Mouse (Mus musculus) midbrain, embryonic 15.5 days (tissue): ENCODE measurements around the gene Gm20388. TPM values are rescaled to one million over a fixed set of nuclear protein-coding genes. Genes with fewer than 3 reads are reported as not detected.
"Not testable (repeated sequence)": the region's sequence is repeated elsewhere in the genome, so short reads cannot be mapped to it uniquely, and the experiment has no call there.

Source experiments
- ATAC-seq: fragments of 200-750 bp; cut with Nextera tagmentation; replicated peaks from 2 replicates; pipeline ENCODE4 v1.8.0; 2017; ENCODE audit warnings: moderate TSS enrichment
- H3K27ac ChIP-seq: fragments of 300-500 bp; sonication (generic); 2 replicates; pipeline ENCODE4 v1.5.1; 2015; ENCODE audit warnings: mild to moderate bottlenecking, inconsistent platforms
- H3K27me3 ChIP-seq: fragments of 300-500 bp; sonication (generic); replicated peaks from 2 replicates; pipeline ENCODE4 v1.6.1; 2015; ENCODE audit warnings: inconsistent platforms
- H3K36me3 ChIP-seq: fragments of 300-500 bp; sonication (generic); replicated peaks from 2 replicates; pipeline ENCODE4 v1.6.1; 2015; ENCODE audit warnings: inconsistent platforms
- H3K4me1 ChIP-seq: fragments of 300-500 bp; sonication (generic); 2 replicates; pipeline ENCODE4 v1.6.1; 2015; ENCODE audit warnings: inconsistent platforms
- H3K4me2 ChIP-seq: fragments of 300-500 bp; sonication (generic); 2 replicates; pipeline ENCODE4 v1.6.1; 2015; ENCODE audit warnings: inconsistent platforms, mild to moderate bottlenecking, moderate library complexity
- H3K4me3 ChIP-seq: fragments of 300-500 bp; sonication (generic); 2 replicates; pipeline ENCODE4 v1.5.1; 2015; ENCODE audit warnings: mild to moderate bottlenecking, inconsistent platforms
- H3K9ac ChIP-seq: fragments of 300-500 bp; sonication (generic); 2 replicates; pipeline ENCODE4 v1.6.1; 2015; ENCODE audit warnings: mild to moderate bottlenecking, inconsistent platforms
- H3K9me3 ChIP-seq: fragments of 300-500 bp; sonication (generic); 2 replicates; pipeline ENCODE4 v1.6.1; 2016; ENCODE audit warnings: inconsistent platforms
- WGBS: fragments of 180-500 bp; shearing (Covaris S2); methylation state at CpG from one replicate; pipeline ENCODE4 v1.1.7; 2015; ENCODE audit warnings: mixed read lengths; 5-methylcytosine and 5-hydroxymethylcytosine counted together
- polyA plus RNA-seq: library from polyadenylated mRNA; unstranded; fragments of >200 nt; fragmentation: Nextera tagmentation; extraction: Ambion mirVana; gene quantifications from 2 replicates; pipeline ENCODE4 v1.2.1, GENCODE M21; 2015

Gm20388 gene
- polyA plus RNA-seq, 1 experiment from 2014 or later = 5.6 TPM

DNA sequence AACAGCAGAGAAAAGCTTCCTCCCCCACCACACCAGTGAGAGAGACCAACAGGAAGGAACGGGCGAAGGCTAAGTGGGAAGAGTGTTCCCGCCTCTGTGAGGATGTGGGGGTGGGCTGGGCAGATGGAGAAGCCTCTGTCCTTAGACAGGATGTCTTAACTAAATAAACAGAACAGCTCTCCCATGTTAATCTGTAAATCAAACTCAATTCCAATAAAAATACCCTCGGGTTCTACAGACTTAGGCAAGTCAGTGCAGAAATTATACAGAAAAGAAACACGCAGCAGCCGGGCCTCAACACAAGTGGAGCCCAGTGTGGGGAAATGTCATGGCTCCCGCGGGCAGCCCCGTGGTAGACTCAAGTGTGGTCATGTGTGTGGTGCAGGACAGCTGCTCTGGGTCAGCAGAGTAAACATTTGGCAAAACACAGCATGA, 3240.1 kb downstream of the Gm20388 start:
- Histone ChIP-seq H3K4me3 (no peak overlapping the region), H3K36me3 (no peaks in the 10 kb centered on the region), H3K9me3 (no peaks in the 10 kb centered on the region), H3K9ac (no peak overlapping the region), H3K27me3 (no peaks in the 10 kb centered on the region), H3K4me2 (no peak overlapping the region), H3K4me1 (no peaks in the 10 kb centered on the region), H3K27ac (no peak overlapping the region)
- ATAC-seq = no peak
- 72% methylated on average over 9 of the region's 9 CpGs for WGBS

DNA sequence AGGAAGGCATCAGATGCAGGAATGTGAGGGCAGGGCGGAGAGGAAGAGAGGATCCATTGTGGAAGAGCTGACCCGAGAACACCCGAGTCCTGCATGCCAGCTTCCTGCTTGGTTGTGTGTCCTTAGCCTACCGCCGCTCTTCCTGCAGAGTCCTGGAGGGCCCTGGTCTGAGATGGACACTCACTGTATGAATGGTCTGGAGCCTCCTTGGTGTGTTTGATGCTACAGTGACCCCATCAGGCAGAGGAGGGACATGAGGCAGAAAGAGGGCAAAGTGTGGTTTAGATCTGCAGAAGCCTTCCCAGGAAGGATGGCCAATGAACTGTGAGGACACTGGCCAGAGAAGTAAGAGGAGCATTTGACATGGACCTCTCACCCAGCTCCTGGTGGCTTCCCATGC, 3244.5 kb downstream of the Gm20388 start:
- ATAC-seq = no peak
- H3K27ac ChIP-seq = no peak overlapping the region
- no peak overlapping the region for H3K9ac ChIP-seq
- no peaks in the 10 kb centered on the region for H3K27me3 ChIP-seq
- no peaks in the 10 kb centered on the region for H3K9me3 ChIP-seq
- no peaks in the 10 kb centered on the region for H3K4me1 ChIP-seq
- H3K36me3 ChIP-seq = no peaks in the 10 kb centered on the region
- no peak overlapping the region for H3K4me3 ChIP-seq
- H3K4me2 ChIP-seq = no peak overlapping the region
- 78% methylated on average over 5 of the region's 5 CpGs for WGBS

DNA sequence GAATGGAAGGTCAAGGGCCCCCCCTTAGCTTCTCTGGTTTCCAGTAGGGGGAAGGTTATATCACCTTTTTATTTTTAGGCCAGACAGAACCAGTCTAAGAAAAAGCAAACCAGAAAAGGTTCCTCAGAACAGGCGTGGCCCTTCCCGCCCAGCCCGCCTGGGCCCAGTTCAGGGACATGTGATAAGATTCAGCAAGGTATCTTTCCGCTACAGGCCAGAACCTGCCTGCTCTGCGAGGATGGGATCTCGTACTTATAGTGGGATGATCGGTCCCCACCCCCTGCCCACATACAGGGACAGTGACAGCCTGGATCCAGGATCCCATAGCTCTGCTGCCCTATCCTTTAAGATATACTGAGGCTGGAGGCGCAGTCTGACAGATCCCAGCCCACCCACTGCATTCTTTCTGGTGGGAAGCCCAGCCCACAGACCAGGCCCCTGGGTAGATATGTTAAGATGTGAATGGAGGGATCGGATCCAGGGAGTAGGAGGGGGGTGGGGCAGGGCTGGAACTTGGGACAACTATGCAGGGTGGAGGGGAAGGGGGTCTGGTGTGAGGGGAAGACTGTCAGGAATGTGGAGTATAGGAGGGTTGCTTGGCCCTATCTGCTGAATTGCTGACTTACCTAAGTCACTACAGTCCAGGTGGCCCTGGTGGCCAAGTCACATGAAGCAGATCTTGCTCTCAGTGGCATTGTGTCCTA, 3245.6 kb downstream of the Gm20388 start:
- H3K4me2 ChIP-seq = no peak overlapping the region
- no peaks in the 10 kb centered on the region for H3K27me3 ChIP-seq
- no peak overlapping the region for H3K4me3 ChIP-seq
- ATAC-seq = no peak
- no peaks in the 10 kb centered on the region for H3K4me1 ChIP-seq
- H3K9me3 ChIP-seq = no peaks in the 10 kb centered on the region
- WGBS = 83% methylated on average over 9 of the region's 9 CpGs
- no peaks in the 10 kb centered on the region for H3K36me3 ChIP-seq
- no peak overlapping the region for H3K9ac ChIP-seq
- no peak overlapping the region for H3K27ac ChIP-seq

DNA sequence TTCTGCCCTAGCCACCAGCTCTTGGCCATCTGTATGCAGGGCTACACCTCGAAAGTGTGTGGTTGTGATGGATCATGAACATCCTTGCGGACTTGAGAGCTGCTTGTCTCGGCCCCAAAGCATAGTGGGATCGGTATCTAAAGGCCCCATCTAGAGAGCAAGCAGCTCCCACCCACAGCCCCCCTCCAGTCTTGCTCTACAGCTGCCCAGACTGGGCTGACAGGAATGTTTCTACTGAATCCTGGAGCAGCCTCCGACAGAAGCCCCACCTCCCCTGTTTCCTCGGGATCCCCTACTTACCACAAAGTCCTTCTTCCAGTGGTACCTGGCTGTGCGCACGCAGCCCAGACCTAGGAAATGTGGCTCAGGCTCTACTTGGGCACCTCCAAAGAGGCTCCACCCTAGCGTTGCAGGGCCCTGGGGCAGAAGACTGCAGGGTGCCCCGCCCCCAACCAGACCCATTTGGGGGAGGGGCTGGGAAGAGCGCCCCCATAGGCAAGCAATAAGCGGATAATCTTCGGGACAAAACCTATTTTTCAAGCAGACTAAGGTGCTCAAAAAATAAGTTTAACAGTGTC, 3247.3 kb downstream of the Gm20388 start, which contains the start of gene Sult5a1:
Gene Sult5a1, minus strand, starts transcription at position 428 of the 578 bp plus-strand sequence.
- no peaks in the 10 kb centered on the region for H3K27me3 ChIP-seq
- H3K9ac ChIP-seq = no peak within 1 kb of the TSS
- H3K9me3 ChIP-seq = no peaks in the 10 kb centered on the region
- H3K27ac ChIP-seq = no peak within 1 kb of the TSS
- peak within 1 kb of the TSS; percentile 7; the same call in 1 of the 2 replicates for H3K4me2 ChIP-seq
- WGBS = 34% methylated on average over 13 of the region's 13 CpGs
- no peaks in the 10 kb centered on the region for H3K36me3 ChIP-seq
- no peak within 1 kb of the TSS for H3K4me3 ChIP-seq
- no peak for ATAC-seq
- no peaks in the 10 kb centered on the region for H3K4me1 ChIP-seq

DNA sequence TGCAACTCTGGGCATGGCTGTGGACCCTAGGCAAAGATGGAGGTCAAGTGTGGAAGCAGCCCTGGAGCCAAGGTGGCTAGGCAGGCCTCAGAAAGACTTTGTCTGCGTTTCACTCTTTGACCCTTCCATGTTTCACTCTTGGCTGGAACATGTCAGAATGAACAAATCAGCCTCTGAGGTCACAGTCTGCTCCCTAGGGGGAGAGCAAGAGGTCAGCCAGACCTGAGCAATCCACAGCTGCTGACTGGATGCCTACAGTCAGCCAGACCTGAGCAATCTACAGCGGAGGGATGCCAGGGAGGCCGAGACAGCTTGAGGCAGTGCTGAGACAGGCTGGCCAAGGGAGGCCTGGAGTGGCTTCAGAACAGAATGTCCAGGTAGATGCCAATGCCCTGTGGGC, 3270.8 kb downstream of the Gm20388 start:
- no peak for ATAC-seq
- H3K4me1 ChIP-seq = no peaks in the 10 kb centered on the region
- H3K4me2 ChIP-seq = no peak overlapping the region
- H3K9me3 ChIP-seq = no peaks in the 10 kb centered on the region
- H3K27ac ChIP-seq = no peak overlapping the region
- H3K4me3 ChIP-seq = no peak overlapping the region
- no peaks in the 10 kb centered on the region for H3K36me3 ChIP-seq
- no peak overlapping the region for H3K9ac ChIP-seq
- no peaks in the 10 kb centered on the region for H3K27me3 ChIP-seq
- WGBS = 69% methylated on average over 3 of the region's 3 CpGs

DNA sequence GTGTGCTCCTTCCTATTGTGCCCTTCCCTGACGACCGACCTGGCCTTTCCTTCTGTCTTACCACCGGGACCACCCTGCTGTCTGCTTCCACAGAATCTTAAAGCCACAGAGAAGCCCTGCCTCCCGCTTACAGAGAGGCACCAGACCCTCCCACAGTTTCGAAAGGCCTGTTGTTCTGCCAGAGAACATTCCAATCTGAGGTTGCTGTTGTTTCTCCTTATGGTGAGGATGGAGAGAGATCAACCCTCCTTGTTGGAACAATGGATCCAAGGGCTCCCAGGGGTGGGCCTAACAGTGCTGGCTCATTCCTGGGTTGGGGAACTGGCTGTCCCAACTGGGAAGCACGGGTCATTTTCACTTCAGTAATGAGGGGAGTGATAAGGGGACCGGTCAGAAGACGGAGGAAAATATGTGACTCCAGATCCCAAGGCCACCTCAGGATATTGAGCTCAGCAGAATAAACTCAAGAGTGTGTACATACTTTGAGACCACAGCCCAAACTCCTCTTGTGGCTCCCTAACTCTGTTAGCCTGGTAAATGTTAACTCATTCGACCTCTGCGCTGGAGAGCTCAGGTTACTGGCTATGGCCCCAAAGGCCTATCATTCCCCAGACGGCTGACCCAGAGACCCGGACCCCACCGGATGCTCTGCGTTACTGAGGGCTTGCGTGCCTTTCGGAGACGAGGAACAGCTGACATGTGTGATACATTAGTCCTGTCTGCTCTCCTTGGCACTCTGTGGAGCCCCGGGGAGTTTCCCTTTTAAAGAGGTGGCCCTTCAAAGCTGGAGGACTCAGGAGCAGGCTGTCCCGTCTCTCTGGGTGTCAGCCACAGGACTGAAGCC, 3275.1 kb downstream of the Gm20388 start, which contains the start of gene Dpep1:
Gene Dpep1, plus strand, starts transcription at position 677 of the 844 bp plus-strand sequence.
- Histone ChIP-seq H3K27ac (no peak within 1 kb of the TSS), H3K4me1 (peaks cover 3% of the 10 kb centered on the region; the same call in 1 of the 2 replicates), H3K4me2 (no peak within 1 kb of the TSS), H3K4me3 (no peak within 1 kb of the TSS), H3K9me3 (no peaks in the 10 kb centered on the region), H3K36me3 (no peaks in the 10 kb centered on the region), H3K27me3 (no peaks in the 10 kb centered on the region), H3K9ac (no peak within 1 kb of the TSS)
- ATAC-seq = no peak
- WGBS = 54% methylated on average over 19 of the region's 19 CpGs

DNA sequence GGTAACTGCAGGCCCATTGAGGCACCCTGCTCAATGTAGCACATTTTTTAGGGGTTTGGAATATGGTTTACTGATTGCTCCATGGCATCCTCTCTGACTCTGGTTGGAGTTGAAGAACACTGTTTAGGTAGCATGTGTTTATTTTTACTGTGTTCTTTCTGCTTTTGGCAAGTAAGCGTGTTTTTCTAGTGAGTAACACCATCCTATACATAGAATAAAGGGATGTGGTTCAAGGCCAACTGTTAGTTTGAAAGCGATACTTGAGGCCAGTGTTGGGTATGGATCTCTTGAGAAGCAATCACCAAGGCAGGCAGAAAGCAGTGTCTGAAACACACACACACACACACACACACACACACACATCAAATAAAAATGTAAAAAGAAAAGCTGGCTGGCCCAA, 3277.4 kb downstream of the Gm20388 start:
- Histone ChIP-seq H3K36me3 (no peaks in the 10 kb centered on the region), H3K4me3 (no peak overlapping the region), H3K4me2 (no peak overlapping the region), H3K27me3 (no peaks in the 10 kb centered on the region), H3K4me1 (peaks cover 3% of the 10 kb centered on the region; the same call in 1 of the 2 replicates), H3K9ac (no peak overlapping the region), H3K27ac (no peak overlapping the region), H3K9me3 (no peaks in the 10 kb centered on the region)
- WGBS = 85% methylated on average over 2 of the region's 2 CpGs
- no peak for ATAC-seq

DNA sequence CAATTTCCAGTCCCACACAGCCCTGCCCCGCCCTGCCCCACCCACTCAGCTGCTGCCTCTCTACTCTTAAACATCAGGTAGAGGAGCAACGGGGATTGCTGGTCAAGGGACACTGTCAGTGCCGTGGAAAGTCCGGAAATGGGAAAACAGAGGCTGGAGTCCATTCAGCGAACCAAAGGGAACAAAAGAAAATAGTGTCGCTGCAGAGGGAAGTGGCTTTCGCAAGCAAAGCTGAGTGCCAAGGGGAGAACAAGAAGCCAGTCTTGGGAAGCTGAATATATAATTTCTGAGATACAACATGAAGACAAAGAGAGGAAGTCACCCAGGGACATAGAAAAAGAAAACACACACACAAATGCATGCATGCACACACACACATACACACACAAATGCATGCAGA, 3278.2 kb downstream of the Gm20388 start:
- no peak overlapping the region for H3K4me2 ChIP-seq
- no peaks in the 10 kb centered on the region for H3K27me3 ChIP-seq
- no peak overlapping the region for H3K27ac ChIP-seq
- WGBS = 74% methylated on average over 7 of the region's 7 CpGs
- no peaks in the 10 kb centered on the region for H3K9me3 ChIP-seq
- no peak overlapping the region for H3K9ac ChIP-seq
- H3K36me3 ChIP-seq = no peaks in the 10 kb centered on the region
- H3K4me1 ChIP-seq = peaks cover 3% of the 10 kb centered on the region; the same call in 1 of the 2 replicates
- no peak for ATAC-seq
- H3K4me3 ChIP-seq = no peak overlapping the region

DNA sequence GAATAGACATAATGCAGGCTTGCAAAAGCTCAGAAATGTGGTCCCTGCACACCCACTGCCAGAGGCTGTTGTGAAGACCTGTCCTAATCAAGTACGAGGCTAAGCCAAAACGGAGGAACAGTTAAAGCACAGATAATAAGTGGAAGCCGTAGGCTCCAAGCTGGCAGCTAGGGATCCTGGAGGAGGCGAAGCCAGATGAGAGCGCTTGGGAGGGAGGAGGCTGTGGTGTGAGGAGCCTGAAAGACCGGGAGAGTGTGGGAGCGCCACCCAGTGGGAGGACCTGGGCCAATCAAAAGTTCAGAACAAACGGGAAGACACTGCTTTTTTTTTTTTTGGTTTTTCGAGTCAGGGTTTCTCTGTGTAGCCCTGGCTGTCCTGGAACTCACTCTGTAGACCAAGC, 3280.0 kb downstream of the Gm20388 start:
- Histone ChIP-seq H3K36me3 (no peaks in the 10 kb centered on the region), H3K4me3 (no peak overlapping the region), H3K27me3 (no peaks in the 10 kb centered on the region), H3K27ac (no peak overlapping the region), H3K4me1 (peaks cover 3% of the 10 kb centered on the region; the same call in 1 of the 2 replicates), H3K4me2 (peak overlapping the region; percentile 10; the same call in 1 of the 2 replicates), H3K9me3 (no peaks in the 10 kb centered on the region), H3K9ac (no peak overlapping the region)
- WGBS = 4% methylated on average over 9 of the region's 9 CpGs
- ATAC-seq = no peak

DNA sequence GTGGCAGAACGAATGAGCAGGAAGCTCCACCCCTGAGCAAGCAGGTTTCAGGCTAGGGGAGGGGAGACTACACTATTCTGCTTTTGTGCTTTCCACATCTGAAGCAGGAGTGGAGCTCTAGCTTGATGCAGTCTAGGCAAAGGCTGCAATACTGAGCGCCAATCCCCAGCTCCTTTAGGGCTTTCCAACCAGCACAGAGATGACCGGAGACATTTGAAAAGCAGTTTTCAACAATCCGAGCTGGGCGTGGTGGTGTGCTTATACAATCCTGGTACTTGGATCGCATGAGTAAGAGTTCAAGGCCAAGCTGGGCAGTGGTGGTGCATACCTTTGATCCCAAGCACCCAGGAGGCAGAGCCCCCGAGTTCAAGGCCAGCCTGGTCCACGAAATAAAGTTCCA, 3281.3 kb downstream of the Gm20388 start:
- no peak for ATAC-seq
- H3K4me1 ChIP-seq = peaks cover 3% of the 10 kb centered on the region; the same call in 1 of the 2 replicates
- no peaks in the 10 kb centered on the region for H3K27me3 ChIP-seq
- no peaks in the 10 kb centered on the region for H3K9me3 ChIP-seq
- no peak overlapping the region for H3K27ac ChIP-seq
- H3K4me3 ChIP-seq = no peak overlapping the region
- H3K9ac ChIP-seq = no peak overlapping the region
- no peaks in the 10 kb centered on the region for H3K36me3 ChIP-seq
- 61% methylated on average over 8 of the region's 8 CpGs for WGBS
- H3K4me2 ChIP-seq = no peak overlapping the region

DNA sequence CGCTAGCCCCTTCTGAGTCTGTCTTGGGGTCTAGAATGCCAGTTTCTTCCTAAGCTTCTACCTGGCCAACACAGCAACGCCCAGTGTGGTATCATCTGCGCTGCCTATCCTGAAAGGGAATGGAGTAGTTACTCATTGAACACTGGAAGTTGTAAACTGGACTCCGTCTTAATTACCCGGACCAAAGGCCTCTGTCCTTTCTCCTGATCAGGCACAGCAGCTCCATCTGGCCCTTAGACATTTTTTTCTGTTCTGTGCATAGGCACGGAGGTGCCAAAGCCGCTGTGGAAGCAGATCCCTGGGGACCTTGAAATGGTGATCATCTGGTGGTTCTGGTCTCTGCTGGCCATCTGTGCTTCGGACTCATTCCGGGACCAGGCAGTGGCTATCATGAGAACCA, 3283.1 kb downstream of the Gm20388 start:
- Histone ChIP-seq H3K4me2 (no peak overlapping the region), H3K9me3 (no peaks in the 10 kb centered on the region), H3K4me1 (peaks cover 3% of the 10 kb centered on the region; the same call in 1 of the 2 replicates), H3K36me3 (no peaks in the 10 kb centered on the region), H3K4me3 (no peak overlapping the region), H3K27ac (no peak overlapping the region), H3K27me3 (no peaks in the 10 kb centered on the region), H3K9ac (no peak overlapping the region)
- 85% methylated on average over 9 of the region's 9 CpGs for WGBS
- ATAC-seq = no peak

DNA sequence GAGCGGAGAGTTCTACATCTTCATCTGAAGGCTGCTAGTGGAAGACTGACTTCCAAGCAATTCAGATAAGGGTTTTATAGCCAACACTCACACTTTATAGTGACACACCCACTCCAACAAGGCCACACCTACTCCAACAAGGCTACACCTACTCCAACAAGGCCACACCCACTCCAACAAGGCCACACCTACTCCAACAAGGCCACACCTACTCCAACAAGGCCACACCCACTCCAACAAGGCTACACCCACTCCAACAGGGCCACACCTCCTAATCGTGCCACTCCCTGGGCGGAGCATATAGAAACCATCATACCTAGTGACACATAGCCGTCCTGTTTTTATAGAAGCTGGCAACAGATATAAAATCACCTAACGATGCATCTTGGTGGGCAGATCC, 3286.4 kb downstream of the Gm20388 start:
- 80% methylated on average over 5 of the region's 5 CpGs for WGBS
- not testable (repeated sequence) for H3K27me3 ChIP-seq, H3K4me3 ChIP-seq, H3K36me3 ChIP-seq, H3K4me1 ChIP-seq, H3K4me2 ChIP-seq, H3K9me3 ChIP-seq, H3K9ac ChIP-seq, ATAC-seq, H3K27ac ChIP-seq
